ENCODE assay signal across 10 mouse cellular contexts in genomic region chr3:152238836-152239235, GRCm38 (mm10). TPM values are rescaled to one million over a fixed set of nuclear protein-coding genes. Genes with fewer than 3 reads are reported as not detected.
DNase-seq lines count a peak whose midpoint lies in the region; TF ChIP-seq lines count a peak whose summit lies in the region.
"Had no signal": no experiment of that assay in that cellular context is flagged by ENCODE, and none has a peak within 500 bp of the region (broad histone marks: within the 10 kb centered on the region; RNA-seq: fewer than 3 reads in every experiment).

No protein-coding gene starts in this region.

- TF ChIP-seq CTCF in gastrocnemius, adult 2 months (IDR thresholded peaks at IDR 0.05): no peak; the same call in 1 of the 2 replicates

- no peak for DNase-seq in gastrocnemius, adult 2 months
- DNase-seq in gastrocnemius, postnatal 10 days: no peak
- peak; percentile 87 for DNase-seq in 416B (ENCODE audit: low read depth)
- peak; percentile 36 for DNase-seq in c-Kit-positive CD71-negative TER-119-negative erythroid progenitor cells, embryonic 14.5 days (ENCODE audit: low read depth)
- peak; percentile 47 for DNase-seq in liver
- no peak for DNase-seq in layer of hippocampus, adult 18-20 months (ENCODE audit: low spot score in 2 of 2)
- no peak for DNase-seq in cerebellum, postnatal 14 days
- DNase-seq in left cerebral cortex, adult 9 months (ENCODE audit: low spot score in 2 of 2): no peak
- DNase-seq: gastrocnemius, postnatal 14 days; thymus, postnatal 36 days had no signal

- H3K4me3 ChIP-seq in gastrocnemius, adult 2 months: no peak overlapping the region

- H3K27ac ChIP-seq in gastrocnemius, adult 2 months: peak overlapping the region; percentile 53

- intact Hi-C loops in gastrocnemius, adult 2 months (cut with DNase I): no loop called here

RNA-seq across cellular contexts. Expression of gene Nexn, which starts 27.3 kb away (rescaled TPM):
- 100 to 1,000 TPM; 349 to 495 TPM for total RNA-seq in gastrocnemius, adult 2 months (2021)
- total RNA-seq in gastrocnemius, postnatal 10 days (2021): 100 to 1,000 TPM; 362 to 386 TPM
- 1 to 10 TPM; 1.3 to 1.7 TPM for total RNA-seq in layer of hippocampus, adult 18-20 months (2021)

RNA-seq across cellular contexts. Expression of gene Fubp1, which starts 28.6 kb away (rescaled TPM):
- total RNA-seq in gastrocnemius, adult 2 months (2021): 10 to 100 TPM; 30.1 to 36.8 TPM
- total RNA-seq in gastrocnemius, postnatal 10 days (2021): 10 to 100 TPM; 39.2 to 71.9 TPM
- total RNA-seq in layer of hippocampus, adult 18-20 months (2021): 100 to 1,000 TPM; 111 to 115 TPM

RNA-seq across cellular contexts. Expression of gene Dnajb4, which starts 28.7 kb away (rescaled TPM):
- total RNA-seq in gastrocnemius, adult 2 months (2021): 10 to 100 TPM; 45.5 to 85.8 TPM
- 10 to 100 TPM; 52.7 to 58.7 TPM for total RNA-seq in gastrocnemius, postnatal 10 days (2021)
- 10 to 100 TPM; 68.7 to 75.7 TPM for total RNA-seq in layer of hippocampus, adult 18-20 months (2021)

Comparison
In these comparisons a context has a peak if more than half of its experiments do, and no peak if none do; other contexts are left out.
1. DNase-seq: peak in 416B (single experiment), c-Kit-positive CD71-negative TER-119-negative erythroid progenitor cells, embryonic 14.5 days (single experiment) and liver (single experiment); none in gastrocnemius, adult 2 months (single experiment), gastrocnemius, postnatal 10 days (single experiment), layer of hippocampus, adult 18-20 months (0 of 2), cerebellum, postnatal 14 days (0 of 2) and left cerebral cortex, adult 9 months (0 of 2).
2. RNA of gene Nexn, which starts 27.3 kb away (total RNA-seq): 349 to 495 TPM in gastrocnemius, adult 2 months and 362 to 386 TPM in gastrocnemius, postnatal 10 days; 1.3 to 1.7 TPM in layer of hippocampus, adult 18-20 months; every median in the first group is over 100 times any median in the second.